Mouse (Mus musculus) E14TG2a.4 (cell line): ENCODE measurements around the gene Ncor1.

Experiments used
- H3K27me3 ChIP-seq: 2 replicates; pipeline ENCODE4 v1.6.1; 2014; ENCODE audit warnings: low read length, control low read depth; ENCODE audit not compliant: insufficient read depth
- H3K36me3 ChIP-seq: 2 replicates; pipeline ENCODE4 v1.6.1; 2014; ENCODE audit warnings: low read length, control low read depth; ENCODE audit not compliant: insufficient read depth
- H3K4me1 ChIP-seq: replicated peaks from 2 replicates; pipeline ENCODE4 v1.6.1; 2014; ENCODE audit warnings: low read depth, low read length, control low read depth
- H3K4me3 ChIP-seq: replicated peaks from 2 replicates; pipeline ENCODE4 v1.5.1; 2014; ENCODE audit warnings: mild to moderate bottlenecking, low read length
- H3K9me3 ChIP-seq: 2 replicates; pipeline ENCODE4 v1.6.1; 2014; ENCODE audit warnings: low read length, control low read depth
- CTCF ChIP-seq: conservative IDR thresholded peaks from 2 replicates; pipeline ENCODE4 v1.5.1; 2014; ENCODE audit warnings: low read length
- NANOG ChIP-seq: IDR thresholded peaks from 2 replicates; pipeline ENCODE4 v1.6.1; 2014; ENCODE audit warnings: borderline replicate concordance, low read length, mixed read lengths
- POU5F1 ChIP-seq: IDR thresholded peaks from 2 replicates; pipeline ENCODE4 v1.6.1; 2014; ENCODE audit warnings: low read length, borderline replicate concordance

Ncor1 gene

DNA sequence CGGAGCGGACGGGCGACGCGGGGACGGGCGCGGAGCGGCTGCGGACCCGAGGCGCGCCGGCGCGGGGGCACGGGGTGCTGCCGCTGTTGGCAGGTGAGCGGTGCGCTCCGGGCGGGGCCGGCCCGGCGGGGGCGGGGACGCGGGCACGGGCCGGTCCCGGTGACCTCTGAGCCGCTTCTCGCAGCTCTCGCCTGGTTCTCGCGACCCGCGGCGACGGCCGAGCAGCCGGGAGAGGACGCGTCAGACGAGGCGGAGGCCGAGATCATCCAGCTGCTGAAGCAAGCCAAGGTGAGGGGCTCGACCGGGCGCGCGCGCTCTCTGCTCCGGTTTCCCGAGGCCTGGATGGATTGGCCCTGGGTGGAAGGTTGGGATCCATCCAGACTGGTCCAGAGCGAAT, 176.7 kb downstream of the Ncor1 start:
- H3K36me3 ChIP-seq: peaks cover 40% of the 10 kb centered on the region
- no peaks in the 10 kb centered on the region for H3K9me3 ChIP-seq
- peaks cover 38% of the 10 kb centered on the region for H3K4me1 ChIP-seq
- TF ChIP-seq CTCF (no peak), NANOG (no peak), POU5F1 (no peak)
- H3K4me3 ChIP-seq: peak overlapping the region; percentile 88
- H3K27me3 ChIP-seq: no peaks in the 10 kb centered on the region

DNA sequence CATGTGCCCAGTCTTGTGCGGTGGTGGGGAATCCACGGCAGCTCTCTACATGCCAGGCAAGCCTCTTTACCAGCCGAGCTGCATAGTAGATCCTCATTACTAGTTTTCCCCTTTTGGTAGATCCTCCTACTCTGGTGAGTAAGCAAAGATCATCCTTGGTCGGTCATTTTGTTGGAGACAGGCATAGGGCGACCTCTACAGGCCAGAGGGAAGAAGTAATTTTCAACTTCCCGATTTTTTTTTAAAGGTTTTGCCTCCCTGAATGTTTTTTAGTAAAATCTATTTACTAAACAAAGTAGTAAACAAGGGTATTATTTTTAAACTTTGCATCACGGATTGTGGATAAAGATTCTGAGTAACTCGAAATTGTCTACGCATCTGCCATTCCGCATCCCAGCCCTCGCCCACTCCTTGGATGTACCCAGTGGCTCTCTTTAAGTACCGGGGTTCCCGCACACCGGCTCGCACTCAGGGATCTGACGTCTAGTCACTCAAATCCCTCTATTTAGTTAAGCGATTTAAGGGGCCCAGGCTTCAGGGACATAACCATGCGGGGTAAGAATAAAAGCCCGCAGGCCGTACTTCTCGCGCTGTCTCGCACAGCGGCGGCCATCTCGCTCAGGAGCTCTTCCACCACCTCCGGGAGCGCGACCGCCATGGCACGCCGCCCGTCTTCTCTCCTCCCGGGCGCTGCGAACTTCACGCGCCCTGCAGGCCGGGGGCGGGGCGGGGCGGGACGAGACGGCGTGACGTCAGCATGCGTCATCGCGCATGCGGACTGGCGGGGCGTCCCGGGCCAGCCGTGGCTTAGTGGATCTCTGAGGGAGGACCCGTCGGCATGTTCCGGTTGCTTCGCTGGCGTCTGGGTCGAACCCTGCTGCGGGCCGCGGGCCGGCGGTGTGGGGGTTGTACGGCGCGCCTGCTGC, 177.4 kb downstream of the Ncor1 start, which contains the start of the genes Zswim7 and Ttc19:
Gene Zswim7 (minus strand): TSS at position 701 of the 926 bp plus-strand sequence.
Gene Ttc19 (plus strand): TSS at position 799 of the 926 bp plus-strand sequence.
- peaks cover 40% of the 10 kb centered on the region for H3K4me1 ChIP-seq
- H3K27me3 ChIP-seq: no peaks in the 10 kb centered on the region
- TF ChIP-seq CTCF (peak; percentile 83), NANOG (no peak)
- peaks cover 37% of the 10 kb centered on the region for H3K36me3 ChIP-seq
- H3K9me3 ChIP-seq: no peaks in the 10 kb centered on the region
- peak within 1 kb of the TSS; percentile 88 for H3K4me3 ChIP-seq

GRCm38 (mm10) chr11:62278027-62278426, 180.3 kb downstream of the Ncor1 start:
- Histone ChIP-seq H3K9me3 (no peaks in the 10 kb centered on the region), H3K27me3 (no peaks in the 10 kb centered on the region), H3K4me1 (peaks cover 40% of the 10 kb centered on the region), H3K36me3 (peaks cover 14% of the 10 kb centered on the region), H3K4me3 (no peak overlapping the region)
- peak; percentile 82 for TF ChIP-seq CTCF
- no peak for TF ChIP-seq POU5F1
- no peak for TF ChIP-seq NANOG

GRCm38 (mm10) chr11:62277086-62277485, 181.3 kb downstream of the Ncor1 start:
- H3K9me3 ChIP-seq: no peaks in the 10 kb centered on the region
- TF ChIP-seq CTCF (no peak), NANOG (no peak), POU5F1 (no peak)

GRCm38 (mm10) chr11:62270851-62271250, 187.5 kb downstream of the Ncor1 start:
- H3K27me3 ChIP-seq: no peaks in the 10 kb centered on the region
- peaks cover 63% of the 10 kb centered on the region for H3K36me3 ChIP-seq
- TF ChIP-seq NANOG (no peak), CTCF (no peak), POU5F1 (no peak)
- H3K4me1 ChIP-seq: peaks cover 37% of the 10 kb centered on the region
- no peak overlapping the region for H3K4me3 ChIP-seq
- H3K9me3 ChIP-seq: no peaks in the 10 kb centered on the region

More at GRCm38 (mm10) chr11:62277086-62277485, 181.3 kb downstream of the Ncor1 start:
- Histone ChIP-seq H3K4me3 (no peak overlapping the region), H3K4me1 (peaks cover 31% of the 10 kb centered on the region), H3K27me3 (no peaks in the 10 kb centered on the region), H3K36me3 (peaks cover 15% of the 10 kb centered on the region)

- H3K27me3 ChIP-seq: no peaks in the 10 kb centered on the region
- TF ChIP-seq POU5F1 (no peak), CTCF (no peak), NANOG (no peak)
- H3K36me3 ChIP-seq: peaks cover 76% of the 10 kb centered on the region
- H3K4me1 ChIP-seq: peaks cover 37% of the 10 kb centered on the region
- H3K9me3 ChIP-seq: no peaks in the 10 kb centered on the region
- H3K4me3 ChIP-seq: no peak overlapping the region
Measured at GRCm38 (mm10) chr11:62269097-62269496, 189.2 kb downstream of the Ncor1 start.

- Histone ChIP-seq H3K4me1 (peaks cover 37% of the 10 kb centered on the region), H3K9me3 (no peaks in the 10 kb centered on the region), H3K27me3 (no peaks in the 10 kb centered on the region), H3K4me3 (no peak overlapping the region), H3K36me3 (peaks cover 71% of the 10 kb centered on the region)
- TF ChIP-seq NANOG (no peak), POU5F1 (no peak)
Measured at GRCm38 (mm10) chr11:62268381-62268780, 190.0 kb downstream of the Ncor1 start.

DNA sequence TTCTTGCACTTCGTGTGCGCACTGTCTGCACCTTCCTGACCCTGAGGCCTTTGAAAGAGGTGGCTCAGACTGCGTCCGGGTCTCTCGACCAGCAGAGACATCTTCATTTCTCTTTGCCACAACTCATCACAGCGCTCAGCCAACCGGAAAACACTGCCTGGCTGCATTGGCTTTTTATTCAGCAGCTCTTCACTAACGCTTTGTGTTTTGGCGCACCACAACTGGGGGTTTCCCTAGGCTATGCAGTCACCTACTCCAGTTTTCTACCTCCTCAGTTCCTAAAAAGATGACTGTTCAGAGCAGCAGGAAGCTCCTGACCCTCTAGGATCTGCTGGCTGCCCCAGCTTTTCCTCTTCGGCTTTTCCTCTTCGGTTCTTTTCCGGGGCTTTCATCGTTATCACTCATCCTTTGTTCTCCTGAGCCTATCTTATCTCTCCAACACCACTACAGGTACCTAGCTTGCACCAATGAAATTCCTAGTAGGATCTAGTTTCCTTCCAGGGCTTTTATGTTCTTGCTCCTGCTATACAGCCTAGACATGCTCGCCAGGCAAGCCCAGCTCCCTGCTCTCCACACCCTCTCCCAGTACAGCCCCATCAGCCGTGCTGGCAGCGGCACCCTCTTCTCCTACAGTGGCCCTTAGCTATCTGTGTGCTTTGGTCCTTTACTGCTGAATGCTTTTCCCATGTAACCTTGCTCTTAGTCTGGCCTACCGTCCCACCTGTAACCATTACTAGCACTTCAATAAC, 191.7 kb downstream of the Ncor1 start:
- Histone ChIP-seq H3K4me3 (no peak overlapping the region), H3K9me3 (no peaks in the 10 kb centered on the region), H3K36me3 (peaks cover 61% of the 10 kb centered on the region), H3K27me3 (no peaks in the 10 kb centered on the region), H3K4me1 (peaks cover 37% of the 10 kb centered on the region)
- TF ChIP-seq CTCF (no peak), POU5F1 (no peak), NANOG (no peak)
